Mouse (Mus musculus) lung, postnatal 0 days (tissue): ENCODE measurements at regions not wholly inside any gene's neighbourhood (a gene's known extent, or its start where the extent isn't known, plus 50 kb on each side); places are given as distances from the start of the nearest gene placed in this dataset.

Experiments used
- CTCF ChIP-seq: IDR thresholded peaks from 2 replicates; pipeline ENCODE4 v1.5.1; 2016; ENCODE audit warnings: antibody characterized with exemption, mild to moderate bottlenecking
- EP300 ChIP-seq: IDR thresholded peaks from 2 replicates; pipeline ENCODE4 v1.6.1; 2016; ENCODE audit warnings: antibody characterized with exemption, mild to moderate bottlenecking, control low read depth

- TF ChIP-seq CTCF = no peak
- TF ChIP-seq EP300 = no peak
These were observed 79.1 kb upstream of the Astn2 start for GRCm38 (mm10) chr4:66483496-66483895.
